Mouse (Mus musculus): Measurements from ENCODE around the gene Clptm1.

The Clptm1 gene

GRCm38 (mm10) chr7:19663940-19664339 lies 893 bp downstream of the Clptm1 start:
- DNase-seq, result no peak

DNA sequence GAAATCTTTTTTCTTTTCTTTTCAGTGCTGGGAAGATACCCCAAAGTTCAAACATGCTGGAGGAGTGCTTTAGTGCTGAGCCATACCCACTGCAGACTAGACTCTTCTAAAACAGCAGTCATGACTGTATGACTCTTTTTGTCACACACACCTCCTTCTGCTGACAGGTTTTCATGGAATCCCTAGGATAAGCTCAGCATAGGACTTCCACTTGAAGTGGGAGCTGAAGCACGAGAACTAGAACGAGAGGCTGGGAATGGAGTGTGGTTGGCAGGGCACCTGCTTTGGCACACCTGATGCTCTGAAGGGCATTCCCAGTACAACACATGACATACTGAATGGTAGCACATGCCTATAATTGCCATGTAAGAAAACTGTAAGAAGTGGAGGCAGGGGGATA lies 12.2 kb downstream of the Clptm1 start:
- DNase-seq, result no peak

- no peak for DNase-seq
Observed at GRCm38 (mm10) chr7:19651063-19651786, 13.6 kb downstream of the Clptm1 start.

DNA sequence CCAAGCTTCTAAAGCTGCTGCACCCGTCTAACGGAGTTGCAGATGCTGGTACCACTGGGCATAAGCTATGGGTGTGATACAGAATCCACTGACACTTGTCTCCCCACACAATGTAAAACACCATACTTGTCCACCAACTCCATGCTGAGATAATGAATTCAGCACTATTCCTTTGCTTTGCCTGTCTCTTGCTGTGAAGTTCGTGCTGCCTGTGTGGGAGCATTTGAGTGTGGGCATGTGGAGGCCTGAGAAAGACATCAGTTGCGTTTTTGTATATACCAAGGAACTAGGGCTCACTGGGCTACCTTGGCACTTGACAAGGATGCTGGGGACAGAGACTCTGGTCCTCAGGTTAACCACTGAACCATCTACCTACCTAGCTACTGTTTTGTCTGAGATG lies 23.6 kb downstream of the Clptm1 start:
- no peak for DNase-seq

- no peak for DNase-seq
Observed at GRCm38 (mm10) chr7:19635074-19635827, 29.6 kb downstream of the Clptm1 start.

GRCm38 (mm10) chr7:19634591-19634990 lies 30.2 kb downstream of the Clptm1 start:
- DNase-seq, result no peak

DNA sequence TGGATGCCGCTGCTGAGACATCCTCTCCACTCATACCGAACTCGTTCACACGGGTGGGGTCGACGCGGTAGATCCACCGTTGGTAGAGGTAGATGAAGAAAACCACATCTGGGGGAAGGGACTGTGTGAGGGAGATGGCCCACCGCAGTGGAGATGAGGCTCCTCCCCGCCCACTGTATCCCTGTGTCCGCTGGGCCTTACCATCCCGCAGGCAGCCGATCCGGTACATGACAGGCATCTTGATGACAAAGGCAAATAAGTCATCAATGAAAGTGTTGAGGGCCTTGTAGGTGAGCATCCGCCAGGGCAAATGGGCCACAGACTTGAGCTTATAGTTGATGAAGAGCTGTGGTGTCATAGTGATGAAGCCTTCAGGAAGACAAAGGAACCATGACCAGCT lies 31.0 kb downstream of the Clptm1 start:
- no peak for DNase-seq

DNA sequence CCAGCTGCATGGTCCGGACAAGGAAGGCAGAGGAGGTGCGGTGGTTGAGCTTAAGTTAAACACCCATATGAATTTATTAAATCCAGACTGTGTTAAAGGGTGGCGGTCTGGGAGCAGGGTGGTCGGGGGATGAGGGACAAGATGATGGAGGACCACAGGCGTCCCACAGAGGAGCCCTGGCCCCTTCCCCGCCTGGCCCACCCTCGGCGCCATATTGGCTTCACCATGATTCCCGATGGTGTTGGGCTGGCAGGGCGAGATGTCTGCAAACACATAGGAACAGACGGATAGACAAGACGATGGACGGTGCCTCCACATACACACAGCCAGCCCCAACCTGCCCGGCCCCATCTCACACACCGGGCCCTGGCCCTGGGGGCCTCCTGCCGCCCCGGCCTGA lies 31.6 kb downstream of the Clptm1 start:
- no peak for DNase-seq

- DNase-seq, result no peak
Observed at GRCm38 (mm10) chr7:19632720-19633119, 32.1 kb downstream of the Clptm1 start.

GRCm38 (mm10) chr7:19632275-19632674 lies 32.6 kb downstream of the Clptm1 start:
- no peak for DNase-seq

GRCm38 (mm10) chr7:19629361-19629734 lies 35.5 kb downstream of the Clptm1 start, which contains the start of gene Relb:
Gene Relb (minus strand): TSS chr7:19629438.
- peak; percentile 94 for DNase-seq

DNA sequence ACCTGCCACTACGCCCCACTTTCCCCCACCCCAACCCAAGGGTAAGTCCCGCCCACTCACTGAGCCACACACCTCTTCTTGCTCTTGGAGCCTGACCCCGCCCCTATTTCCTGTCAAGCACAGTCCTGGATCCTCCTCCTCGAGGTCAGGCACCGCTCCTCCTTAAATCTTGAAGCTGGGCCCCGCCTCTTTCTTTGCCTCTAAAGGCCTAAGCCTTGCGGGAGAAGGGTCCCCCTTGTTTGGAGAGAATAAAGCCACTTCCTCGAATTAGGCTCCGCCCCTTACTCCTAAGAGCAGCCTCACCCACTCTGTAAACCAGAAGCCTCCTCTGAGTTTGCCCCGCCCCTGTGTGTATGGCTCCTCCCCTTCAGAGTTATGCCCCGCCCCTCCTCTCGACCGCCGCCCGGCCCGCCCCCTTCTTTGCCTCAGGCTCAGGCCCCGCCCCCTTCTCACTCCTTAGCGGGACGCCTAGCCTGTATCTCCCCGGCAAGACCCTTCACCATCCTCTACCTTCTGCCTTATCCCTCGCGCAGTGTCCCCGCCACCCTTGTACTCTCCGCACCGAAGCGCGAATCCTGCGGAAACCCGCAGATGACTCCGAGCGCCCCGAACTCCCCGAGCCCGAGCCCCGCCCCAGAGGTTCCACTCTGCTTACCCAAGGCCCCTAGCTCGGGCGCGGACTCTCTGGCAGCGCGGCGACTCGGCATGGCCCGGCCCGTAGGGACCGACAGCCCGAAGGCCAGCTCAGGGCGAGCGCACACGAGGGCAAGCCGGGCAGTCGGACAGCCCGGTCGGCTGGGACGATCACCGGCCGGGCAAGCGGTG lies 36.1 kb downstream of the Clptm1 start:
- DNase-seq, result peak; percentile 98

- DNase-seq, result no peak
Observed at GRCm38 (mm10) chr7:19628192-19628535, 36.7 kb downstream of the Clptm1 start.

DNA sequence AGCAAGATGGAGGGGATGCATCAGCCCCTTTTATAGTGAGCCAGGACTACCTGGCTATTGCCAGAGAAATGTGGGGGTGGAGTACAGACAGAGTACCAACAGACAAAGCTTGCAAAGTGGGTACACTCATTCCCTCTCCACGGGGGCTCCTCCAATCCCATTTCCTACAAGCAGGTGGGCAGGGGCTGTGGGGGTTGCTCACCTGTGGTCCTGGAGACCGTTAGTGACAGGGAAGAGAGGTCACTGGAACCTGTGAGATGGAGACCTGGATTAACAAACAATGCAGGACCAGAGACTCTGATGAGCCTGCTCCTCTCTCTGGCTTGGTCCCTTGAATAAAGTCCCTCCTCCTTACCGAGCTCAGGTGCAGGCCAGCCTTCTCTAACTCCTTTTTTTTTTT lies 37.1 kb downstream of the Clptm1 start:
- no peak for DNase-seq

- DNase-seq, result no peak
Observed at GRCm38 (mm10) chr7:19623433-19623832, 41.4 kb downstream of the Clptm1 start.

- no peak for DNase-seq
Observed at GRCm38 (mm10) chr7:19622241-19622640, 42.6 kb downstream of the Clptm1 start.

- DNase-seq, result no peak
Observed at GRCm38 (mm10) chr7:19620811-19621210, 44.0 kb downstream of the Clptm1 start.

GRCm38 (mm10) chr7:19619004-19619801 lies 45.6 kb downstream of the Clptm1 start:
- peak; percentile 69 to 85 for DNase-seq

DNA sequence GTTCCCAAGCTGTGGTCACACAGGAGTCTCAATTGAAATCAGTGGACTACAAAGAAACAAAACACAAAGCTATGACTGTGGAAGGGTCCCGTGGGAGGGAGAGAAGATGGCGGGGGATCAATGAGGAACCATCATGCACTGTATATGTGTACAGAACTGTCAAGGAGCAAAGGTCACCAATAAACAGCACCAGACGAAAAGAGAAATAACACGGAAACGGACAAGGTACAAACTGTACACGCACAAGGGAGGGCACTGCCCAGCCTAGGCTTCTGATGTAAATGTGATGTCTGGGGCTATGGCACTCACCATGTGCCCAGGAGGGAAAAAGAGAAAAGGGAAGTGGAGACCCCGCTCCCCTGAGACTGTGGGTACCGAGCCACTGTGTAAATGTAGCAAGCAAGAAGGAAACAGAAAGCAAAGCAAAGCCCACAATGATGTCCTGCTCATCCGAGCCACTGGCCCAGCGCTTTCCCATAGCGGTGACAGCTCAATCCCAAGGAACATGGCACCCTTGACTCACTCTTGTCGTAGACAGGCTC lies 49.7 kb downstream of the Clptm1 start:
- peak in 1 of 2 experiments; percentile 19 for DNase-seq

- no peak for DNase-seq
Observed at GRCm38 (mm10) chr7:19610969-19611368, 53.9 kb downstream of the Clptm1 start.

GRCm38 (mm10) chr7:19609641-19610332 lies 55.0 kb downstream of the Clptm1 start:
- no peak for DNase-seq

- DNase-seq, result no peak
Observed at GRCm38 (mm10) chr7:19607291-19607690, 57.5 kb downstream of the Clptm1 start.
